Mouse (Mus musculus) hindbrain, embryonic 10.5 days (tissue): ENCODE measurements at regions not wholly inside any gene's neighbourhood (a gene's known extent, or its start where the extent isn't known, plus 50 kb on each side); places are given as distances from the start of the nearest gene placed in this dataset.

Experiments
- DNase-seq: peaks from one replicate; pipeline ENCODE4 v3.0.0-alpha.2; 2017; ENCODE audit warnings: low spot score
- H3K27ac ChIP-seq: fragments of 300-500 bp; sonication (generic); 2 replicates; pipeline ENCODE4 v1.5.1; 2016; ENCODE audit warnings: mild to moderate bottlenecking, moderate library complexity
- H3K27me3 ChIP-seq: fragments of 300-500 bp; sonication (generic); 2 replicates; pipeline ENCODE4 v1.6.1; 2016; ENCODE audit warnings: mild to moderate bottlenecking; ENCODE audit not compliant: poor library complexity, insufficient read depth, severe bottlenecking
- H3K36me3 ChIP-seq: fragments of 300-500 bp; sonication (generic); 2 replicates; pipeline ENCODE4 v1.6.1; 2016; ENCODE audit warnings: mild to moderate bottlenecking, moderate library complexity
- H3K4me1 ChIP-seq: fragments of 300-500 bp; sonication (generic); replicated peaks from 2 replicates; pipeline ENCODE4 v1.6.1; 2016; ENCODE audit warnings: mild to moderate bottlenecking
- H3K4me3 ChIP-seq: fragments of 300-500 bp; sonication (generic); 2 replicates; pipeline ENCODE4 v1.5.1; 2016; ENCODE audit warnings: mild to moderate bottlenecking, moderate library complexity
- H3K9me3 ChIP-seq: fragments of 300-500 bp; sonication (generic); 2 replicates; pipeline ENCODE4 v1.6.1; 2016; ENCODE audit warnings: mild to moderate bottlenecking, moderate library complexity
- WGBS: fragments of 180-500 bp; shearing (Covaris S2); methylation state at CpG from one replicate; pipeline ENCODE4 v1.1.7; 2016; 5-methylcytosine and 5-hydroxymethylcytosine counted together

- no peak for DNase-seq
- Histone ChIP-seq H3K27ac (no peak overlapping the region), H3K4me1 (no peaks in the 10 kb centered on the region), H3K36me3 (no peaks in the 10 kb centered on the region), H3K9me3 (no peaks in the 10 kb centered on the region), H3K4me3 (no peak overlapping the region), H3K27me3 (no peaks in the 10 kb centered on the region)
- 87% methylated on average over 3 of the region's 3 CpGs for WGBS
These were observed 70.0 kb downstream of the 1190002N15Rik start for GRCm38 (mm10) chr9:94467846-94468245.

- H3K9me3 ChIP-seq, result no peaks in the 10 kb centered on the region
- H3K36me3 ChIP-seq, result no peaks in the 10 kb centered on the region
- no peak overlapping the region for H3K4me3 ChIP-seq
- no peak overlapping the region for H3K27ac ChIP-seq
- H3K27me3 ChIP-seq, result no peaks in the 10 kb centered on the region
- H3K4me1 ChIP-seq, result no peaks in the 10 kb centered on the region
- no peak for DNase-seq
- WGBS, result 81% methylated on average over 6 of the region's 6 CpGs
These were observed 81.8 kb downstream of the 1190002N15Rik start for GRCm38 (mm10) chr9:94456085-94456531.

- no peaks in the 10 kb centered on the region for H3K36me3 ChIP-seq
- no peak for DNase-seq
- no peak overlapping the region for H3K27ac ChIP-seq
- no peak overlapping the region for H3K4me3 ChIP-seq
- H3K27me3 ChIP-seq, result no peaks in the 10 kb centered on the region
- no peaks in the 10 kb centered on the region for H3K4me1 ChIP-seq
- 80% methylated on average over 7 of the region's 7 CpGs for WGBS
- H3K9me3 ChIP-seq, result no peaks in the 10 kb centered on the region
These were observed 82.4 kb downstream of the 1190002N15Rik start for GRCm38 (mm10) chr9:94455466-94455865.

GRCm38 (mm10) chr9:94449911-94450310 lies 88.0 kb downstream of the 1190002N15Rik start:
- Histone ChIP-seq H3K36me3 (no peaks in the 10 kb centered on the region), H3K9me3 (no peaks in the 10 kb centered on the region), H3K4me1 (no peaks in the 10 kb centered on the region), H3K27me3 (no peaks in the 10 kb centered on the region), H3K27ac (no peak overlapping the region), H3K4me3 (no peak overlapping the region)
- WGBS, result 79% methylated on average over 8 of the region's 8 CpGs
- no peak for DNase-seq

- WGBS, result 79% methylated on average over 8 of the region's 8 CpGs
- H3K4me3 ChIP-seq, result no peak overlapping the region
- H3K9me3 ChIP-seq, result no peaks in the 10 kb centered on the region
- DNase-seq, result no peak
- H3K27ac ChIP-seq, result no peak overlapping the region
- H3K27me3 ChIP-seq, result no peaks in the 10 kb centered on the region
- H3K36me3 ChIP-seq, result no peaks in the 10 kb centered on the region
- H3K4me1 ChIP-seq, result no peaks in the 10 kb centered on the region
These were observed 91.6 kb downstream of the 1190002N15Rik start for GRCm38 (mm10) chr9:94446182-94446763.

GRCm38 (mm10) chr9:94444140-94444789 lies 93.6 kb downstream of the 1190002N15Rik start:
- Histone ChIP-seq H3K9me3 (no peaks in the 10 kb centered on the region), H3K27ac (no peak overlapping the region), H3K27me3 (no peaks in the 10 kb centered on the region), H3K36me3 (no peaks in the 10 kb centered on the region), H3K4me3 (no peak overlapping the region), H3K4me1 (no peaks in the 10 kb centered on the region)
- DNase-seq, result no peak
- WGBS, result 63% methylated on average over 5 of the region's 5 CpGs

GRCm38 (mm10) chr9:94441393-94441792 lies 96.5 kb downstream of the 1190002N15Rik start:
- no peak for DNase-seq
- no peak overlapping the region for H3K27ac ChIP-seq
- H3K4me1 ChIP-seq, result no peaks in the 10 kb centered on the region
- H3K36me3 ChIP-seq, result no peaks in the 10 kb centered on the region
- no peak overlapping the region for H3K4me3 ChIP-seq
- H3K9me3 ChIP-seq, result no peaks in the 10 kb centered on the region
- WGBS, result 87% methylated on average over 4 of the region's 4 CpGs
- no peaks in the 10 kb centered on the region for H3K27me3 ChIP-seq

- H3K27ac ChIP-seq, result no peak overlapping the region
- H3K27me3 ChIP-seq, result no peaks in the 10 kb centered on the region
- no peaks in the 10 kb centered on the region for H3K9me3 ChIP-seq
- no peaks in the 10 kb centered on the region for H3K36me3 ChIP-seq
- H3K4me1 ChIP-seq, result no peaks in the 10 kb centered on the region
- H3K4me3 ChIP-seq, result no peak overlapping the region
- no peak for DNase-seq
These were observed 104.4 kb downstream of the 1190002N15Rik start for GRCm38 (mm10) chr9:94433468-94433867.

- Histone ChIP-seq H3K27me3 (no peaks in the 10 kb centered on the region), H3K36me3 (no peaks in the 10 kb centered on the region), H3K27ac (no peak overlapping the region), H3K4me3 (no peak overlapping the region), H3K4me1 (no peaks in the 10 kb centered on the region), H3K9me3 (no peaks in the 10 kb centered on the region)
- 92% methylated on average over 3 of the region's 3 CpGs for WGBS
- no peak for DNase-seq
These were observed 105.6 kb downstream of the 1190002N15Rik start for GRCm38 (mm10) chr9:94432144-94432747.

GRCm38 (mm10) chr9:94431540-94431939 lies 106.3 kb downstream of the 1190002N15Rik start:
- no peaks in the 10 kb centered on the region for H3K4me1 ChIP-seq
- H3K4me3 ChIP-seq, result no peak overlapping the region
- no peak for DNase-seq
- WGBS, result 89% methylated on average over 3 of the region's 3 CpGs
- H3K27ac ChIP-seq, result no peak overlapping the region
- no peaks in the 10 kb centered on the region for H3K27me3 ChIP-seq
- H3K9me3 ChIP-seq, result no peaks in the 10 kb centered on the region
- no peaks in the 10 kb centered on the region for H3K36me3 ChIP-seq

- Histone ChIP-seq H3K4me3 (no peak overlapping the region), H3K36me3 (no peaks in the 10 kb centered on the region), H3K4me1 (0 out of 2 replicates have a peak, but pooled peaks cover under 1% of the 10 kb centered on the region), H3K27ac (no peak overlapping the region), H3K9me3 (no peaks in the 10 kb centered on the region), H3K27me3 (no peaks in the 10 kb centered on the region)
- DNase-seq, result no peak
- 87% methylated on average over 6 of the region's 6 CpGs for WGBS
These were observed 106.9 kb downstream of the 1190002N15Rik start for GRCm38 (mm10) chr9:94430996-94431395.

- H3K4me1 ChIP-seq, result 0 out of 2 replicates have a peak, but pooled peaks cover 3% of the 10 kb centered on the region
- no peaks in the 10 kb centered on the region for H3K27me3 ChIP-seq
- H3K36me3 ChIP-seq, result no peaks in the 10 kb centered on the region
- no peaks in the 10 kb centered on the region for H3K9me3 ChIP-seq
- no peak for DNase-seq
- H3K27ac ChIP-seq, result no peak overlapping the region
- 91% methylated on average over 5 of the region's 5 CpGs for WGBS
- no peak overlapping the region for H3K4me3 ChIP-seq
These were observed 111.1 kb downstream of the 1190002N15Rik start for GRCm38 (mm10) chr9:94426740-94427139.

GRCm38 (mm10) chr9:94425804-94426203 lies 112.1 kb downstream of the 1190002N15Rik start:
- no peaks in the 10 kb centered on the region for H3K36me3 ChIP-seq
- 55% methylated on average over 6 of the region's 6 CpGs for WGBS
- H3K4me3 ChIP-seq, result no peak overlapping the region
- no peak overlapping the region for H3K27ac ChIP-seq
- no peaks in the 10 kb centered on the region for H3K27me3 ChIP-seq
- H3K9me3 ChIP-seq, result no peaks in the 10 kb centered on the region
- H3K4me1 ChIP-seq, result 0 out of 2 replicates have a peak, but pooled peaks cover 3% of the 10 kb centered on the region
- no peak for DNase-seq
